Mouse (Mus musculus) lung, postnatal 0 days (tissue): Measurements from ENCODE around the gene Pou2f1.

Experiments used
- CTCF ChIP-seq: IDR thresholded peaks from 2 replicates; pipeline ENCODE4 v1.5.1; 2016; ENCODE audit warnings: antibody characterized with exemption, mild to moderate bottlenecking
- EP300 ChIP-seq: IDR thresholded peaks from 2 replicates; pipeline ENCODE4 v1.6.1; 2016; ENCODE audit warnings: antibody characterized with exemption, mild to moderate bottlenecking, control low read depth

DNA sequence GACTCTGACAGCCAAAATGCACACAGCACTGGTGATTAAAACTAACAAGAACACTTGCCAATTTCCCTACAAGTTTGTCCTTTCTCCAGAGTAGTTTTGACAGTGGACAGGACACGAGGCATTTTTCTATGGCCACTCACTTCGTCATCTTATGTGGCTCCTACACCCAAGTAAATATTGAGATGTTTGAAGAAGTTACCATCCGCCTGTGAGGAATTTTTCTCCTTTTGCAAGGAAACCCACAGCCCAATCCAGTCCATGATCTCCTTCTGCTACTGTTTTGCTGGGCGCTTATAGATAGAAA is 43.4 kb upstream of the Pou2f1 start:
- TF ChIP-seq EP300 (no peak), CTCF (no peak)
